Comparison of ENCODE assay signal across 8 mouse cellular contexts in genomic region chr1:119457993-119458605, GRCm38 (mm10). TPM values are rescaled to one million over a fixed set of nuclear protein-coding genes. Genes with fewer than 3 reads are reported as not detected.
DNase-seq lines count a peak whose midpoint lies in the region; ATAC-seq and TF ChIP-seq lines count a peak whose summit lies in the region.

No protein-coding gene starts in this region.

- no peaks in the 10 kb centered on the region for H3K36me3 ChIP-seq in ES-Bruce4 (ENCODE audit: control insufficient read depth, insufficient read depth, low read length, poor library complexity, severe bottlenecking)
- H3K36me3 ChIP-seq in embryonic facial prominence, embryonic 11.5 days (replicated peaks; ENCODE audit: control insufficient read depth, insufficient read depth, low read depth, low read length), result no peaks in the 10 kb centered on the region
- no peaks in the 10 kb centered on the region for H3K36me3 ChIP-seq in heart, embryonic 10.5 days
- no peaks in the 10 kb centered on the region for H3K36me3 ChIP-seq in lung, embryonic 14.5 days (ENCODE audit: insufficient read depth)

- WGBS in embryonic facial prominence, embryonic 11.5 days, result 18% methylated on average over 10 of the region's 10 CpGs
- 16% methylated on average over 10 of the region's 10 CpGs for WGBS in heart, embryonic 10.5 days
- 9% methylated on average over 10 of the region's 10 CpGs for WGBS in lung, embryonic 14.5 days

- H3K9ac ChIP-seq in ES-Bruce4 (ENCODE audit: low read depth, poor library complexity, severe bottlenecking), result no peak overlapping the region
- no peak overlapping the region for H3K9ac ChIP-seq in embryonic facial prominence, embryonic 11.5 days (replicated peaks; ENCODE audit: low read length)
- H3K9ac ChIP-seq in lung, embryonic 14.5 days, result no peak overlapping the region

- peaks cover 6% of the 10 kb centered on the region for H3K4me1 ChIP-seq in ES-Bruce4 (ENCODE audit: control insufficient read depth, insufficient read depth, low read length)
- no peaks in the 10 kb centered on the region for H3K4me1 ChIP-seq in embryonic facial prominence, embryonic 11.5 days (ENCODE audit: control insufficient read depth, insufficient read depth, low read length)
- H3K4me1 ChIP-seq in heart, embryonic 10.5 days, result peaks cover 11% of the 10 kb centered on the region; the same call in 1 of the 2 replicates
- no peaks in the 10 kb centered on the region for H3K4me1 ChIP-seq in lung, embryonic 14.5 days (ENCODE audit: insufficient read depth)

- no peak for ATAC-seq in embryonic facial prominence, embryonic 11.5 days (replicated peaks; ENCODE audit: insufficient number of reproducible peaks, low FRiP score, low TSS enrichment, low read depth)
- ATAC-seq in lung, embryonic 14.5 days (ENCODE audit: insufficient read depth), result peak; percentile 33; the same call in 1 of the 2 replicates

- no peak overlapping the region for H3K4me2 ChIP-seq in embryonic facial prominence, embryonic 11.5 days (ENCODE audit: low read depth, low read length)
- H3K4me2 ChIP-seq in lung, embryonic 14.5 days, result no peak overlapping the region

- no peak for TF ChIP-seq EP300 in ES-Bruce4 (IDR thresholded peaks at IDR 0.05; ENCODE audit: insufficient read depth, low read depth, low read length)

- H3K27me3 ChIP-seq in ES-Bruce4 (ENCODE audit: control insufficient read depth, insufficient read depth, low read length, poor library complexity, severe bottlenecking), result no peaks in the 10 kb centered on the region
- H3K27me3 ChIP-seq in embryonic facial prominence, embryonic 11.5 days (ENCODE audit: control insufficient read depth, insufficient read depth, low read length), result no peaks in the 10 kb centered on the region
- peaks cover 14% of the 10 kb centered on the region for H3K27me3 ChIP-seq in heart, embryonic 10.5 days (ENCODE audit: insufficient read depth, poor library complexity, severe bottlenecking)
- H3K27me3 ChIP-seq in lung, embryonic 14.5 days (ENCODE audit: insufficient read depth, low read length), result no peaks in the 10 kb centered on the region

- peak; percentile 76 for DNase-seq in adrenal gland, postnatal 10 days
- DNase-seq in embryonic facial prominence, embryonic 11.5 days (ENCODE audit: low spot score), result peak; percentile 89
- DNase-seq in heart, embryonic 10.5 days (ENCODE audit: low spot score), result peak; percentile 81
- DNase-seq in kidney, postnatal 25 days, result peak; percentile 64 to 76
- DNase-seq in lung, embryonic 14.5 days, result peak; percentile 94
- DNase-seq in ovary, postnatal 10 days (ENCODE audit: low spot score), result peak; percentile 25
- DNase-seq in thymus, postnatal 4 days, result peak; percentile 70

- H3K4me3 ChIP-seq in ES-Bruce4 (ENCODE audit: low read depth, low read length), result no peak overlapping the region
- no peak overlapping the region for H3K4me3 ChIP-seq in embryonic facial prominence, embryonic 11.5 days (ENCODE audit: low read depth, low read length)
- H3K4me3 ChIP-seq in heart, embryonic 10.5 days, result no peak overlapping the region; the same call in 1 of the 2 replicates
- H3K4me3 ChIP-seq in lung, embryonic 14.5 days (ENCODE audit: low read depth, low read length), result no peak overlapping the region

- no peaks in the 10 kb centered on the region for H3K9me3 ChIP-seq in ES-Bruce4 (replicated peaks; ENCODE audit: control insufficient read depth, insufficient read depth, low read length, poor library complexity, severe bottlenecking)
- H3K9me3 ChIP-seq in embryonic facial prominence, embryonic 11.5 days (replicated peaks; ENCODE audit: control insufficient read depth, low read length), result no peaks in the 10 kb centered on the region
- H3K9me3 ChIP-seq in heart, embryonic 10.5 days, result no peaks in the 10 kb centered on the region
- H3K9me3 ChIP-seq in lung, embryonic 14.5 days (ENCODE audit: low read depth, low read length), result no peaks in the 10 kb centered on the region

- no peak for TF ChIP-seq POLR2A in ES-Bruce4 (IDR thresholded peaks at IDR 0.05; ENCODE audit: insufficient read depth, low read length)

- peak; percentile 59 for TF ChIP-seq CTCF in ES-Bruce4 (IDR thresholded peaks at IDR 0.05; ENCODE audit: low read depth, low read length)
- peak; percentile 76 for TF ChIP-seq CTCF in lung, embryonic 14.5 days (IDR thresholded peaks at IDR 0.05; ENCODE audit: low read depth)

- no peak overlapping the region for H3K27ac ChIP-seq in ES-Bruce4 (ENCODE audit: insufficient read depth, low read length)
- no peak overlapping the region for H3K27ac ChIP-seq in embryonic facial prominence, embryonic 11.5 days (replicated peaks; ENCODE audit: low read depth, low read length)
- no peak overlapping the region for H3K27ac ChIP-seq in heart, embryonic 10.5 days
- H3K27ac ChIP-seq in lung, embryonic 14.5 days (ENCODE audit: low read depth), result no peak overlapping the region

RNA-seq across cellular contexts. Expression of gene Inhbb, which starts 36.1 kb away (rescaled TPM):
- polyA plus RNA-seq in ES-Bruce4 (2011; ENCODE audit: insufficient read depth, insufficient read length, low read depth, missing spikeins), result 1.2 and 1.9 TPM in 2 replicates
- total RNA-seq in adrenal gland, postnatal 10 days (2021), result 1 to 10 TPM; 5.5 to 7.7 TPM
- 0.11 and 0.17 TPM in 2 replicates for polyA plus RNA-seq in embryonic facial prominence, embryonic 11.5 days (2014; fragmentation: Nextera tagmentation; extraction: Ambion mirVana)
- polyA plus RNA-seq in heart, embryonic 10.5 days (2016; fragmentation: Nextera tagmentation; extraction: Ambion mirVana), result 0.08 and 0.12 TPM in 2 replicates
- polyA plus RNA-seq in lung, embryonic 14.5 days (2014; fragmentation: Nextera tagmentation; extraction: Ambion mirVana), result 0.13 and 0.20 TPM in 2 replicates

RNA-seq across cellular contexts. Expression of gene Ralb, which starts 46.5 kb away (rescaled TPM):
- 54.8 and 56.9 TPM in 2 replicates for polyA plus RNA-seq in ES-Bruce4 (2011; ENCODE audit: insufficient read depth, insufficient read length, low read depth, missing spikeins)
- 10 to 100 TPM; 61.2 to 65.9 TPM for total RNA-seq in adrenal gland, postnatal 10 days (2021)
- 102 TPM in 2 replicates for polyA plus RNA-seq in embryonic facial prominence, embryonic 11.5 days (2014; fragmentation: Nextera tagmentation; extraction: Ambion mirVana)
- 176 and 192 TPM in 2 replicates for polyA plus RNA-seq in heart, embryonic 10.5 days (2016; fragmentation: Nextera tagmentation; extraction: Ambion mirVana)
- polyA plus RNA-seq in lung, embryonic 14.5 days (2014; fragmentation: Nextera tagmentation; extraction: Ambion mirVana), result 219 and 221 TPM in 2 replicates

Comparison
In these comparisons a context has a peak if more than half of its experiments do, and no peak if none do; other contexts are left out.
1. DNase-seq: peak in every context shown above with its lines; median percentile 94 in lung, embryonic 14.5 days; 89 in embryonic facial prominence, embryonic 11.5 days; 81 in heart, embryonic 10.5 days; 76 in adrenal gland, postnatal 10 days; 70 in kidney, postnatal 25 days; 70 in thymus, postnatal 4 days; 25 in ovary, postnatal 10 days.